8 mouse cellular contexts compared by ENCODE assay signal in the genomic region with DNA sequence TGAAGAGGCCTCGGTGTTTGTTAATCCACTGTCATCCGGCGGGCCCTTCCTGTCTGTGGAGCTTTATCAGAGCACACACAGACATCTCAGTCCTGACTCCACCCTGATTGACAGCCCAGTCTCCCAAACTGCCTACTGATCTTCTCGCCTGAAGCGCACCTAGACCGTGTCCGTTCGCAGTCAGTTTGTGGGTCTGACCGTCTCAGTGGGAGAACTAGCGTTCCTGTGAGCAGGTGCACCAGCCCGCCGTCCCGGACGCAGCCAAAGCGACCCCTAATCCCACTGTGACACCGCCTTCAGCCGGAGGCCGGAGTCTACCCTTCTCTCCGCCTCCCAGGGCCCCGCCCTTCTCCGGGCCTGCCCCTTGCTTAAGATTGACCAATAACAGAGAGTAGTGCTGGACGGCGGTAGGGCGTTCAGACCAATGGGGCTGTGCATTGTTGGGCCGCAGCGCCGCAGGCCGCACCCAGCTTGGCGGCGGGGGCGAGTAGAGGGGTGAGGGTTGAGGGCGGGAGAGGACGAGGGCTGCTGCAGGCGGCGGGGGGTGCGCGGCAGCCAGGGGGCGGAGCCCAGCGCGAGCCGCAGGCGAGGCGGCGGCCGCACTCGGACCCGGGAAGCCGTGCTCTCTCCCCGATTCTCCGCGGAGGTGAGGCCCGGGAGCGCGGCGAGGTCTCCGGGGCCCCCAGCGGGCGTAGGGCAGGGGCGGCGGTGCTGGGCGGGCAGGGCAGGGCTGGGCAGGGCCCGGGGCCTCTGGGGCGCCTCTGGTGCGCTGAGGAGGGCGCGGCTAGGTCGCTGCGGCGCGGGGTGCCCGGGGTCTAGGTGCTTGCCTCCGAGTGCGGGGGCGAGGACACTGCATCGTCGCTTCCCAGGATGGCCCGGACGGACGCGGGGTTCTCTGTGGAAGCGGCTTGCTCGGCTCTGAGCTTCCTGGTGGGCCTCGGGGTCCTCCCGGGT. TPM values are rescaled to one million over a fixed set of nuclear protein-coding genes. Genes with fewer than 3 reads are reported as not detected.
DNase-seq lines count a peak whose midpoint lies in the region; ATAC-seq lines count a peak whose summit lies in the region.

Gene Add1, plus strand, starts transcription at position 397 of the 954 bp plus-strand sequence.

- H3K27ac ChIP-seq in hindbrain, embryonic 11.5 days (ENCODE audit: low read depth, low read length): peak within 1 kb of the TSS; percentile 91

- peak; percentile 100 for ATAC-seq in hindbrain, embryonic 11.5 days (ENCODE audit: low FRiP score)

- no peaks in the 10 kb centered on the region for H3K36me3 ChIP-seq in hindbrain, embryonic 11.5 days (ENCODE audit: control insufficient read depth, insufficient read depth, low read length)

- H3K27me3 ChIP-seq in hindbrain, embryonic 11.5 days (ENCODE audit: control insufficient read depth, insufficient read depth, low read length): no peaks in the 10 kb centered on the region

- WGBS in hindbrain, embryonic 11.5 days: under 1% methylated on average over 60 of the region's 84 CpGs

- DNase-seq in Muller cell, postnatal 12 days (ENCODE audit: inconsistent ontology term): peak; percentile 99
- DNase-seq in cerebellum, adult 9-11 months: peak; percentile 98
- peak; percentile 96 to 99 for DNase-seq in frontal cortex, adult 2 months (ENCODE audit: extremely low spot score in 1 of 2, low spot score in 1 of 2)
- DNase-seq in hindbrain, embryonic 11.5 days (ENCODE audit: low spot score): peak; percentile 98
- DNase-seq in layer of hippocampus, postnatal 10 days (ENCODE audit: low spot score in 2 of 2): peak; percentile 98
- DNase-seq in lung, postnatal 10 days: peak; percentile 98
- DNase-seq in ovary, postnatal 36 days (ENCODE audit: low spot score): peak; percentile 98
- DNase-seq in thymus, postnatal 25 days: peak; percentile 99

- 0 out of 2 replicates have a peak, but pooled peaks cover 4% of the 10 kb centered on the region for H3K4me1 ChIP-seq in hindbrain, embryonic 11.5 days (replicated peaks; ENCODE audit: control insufficient read depth, insufficient read depth, low read length)

- H3K4me3 ChIP-seq in hindbrain, embryonic 11.5 days (ENCODE audit: low read depth, low read length): peak within 1 kb of the TSS; percentile 95

- H3K9me3 ChIP-seq in hindbrain, embryonic 11.5 days (ENCODE audit: control insufficient read depth, low read length): no peaks in the 10 kb centered on the region

- H3K9ac ChIP-seq in hindbrain, embryonic 11.5 days (ENCODE audit: low read depth, low read length): peak within 1 kb of the TSS; percentile 96

- H3K4me2 ChIP-seq in hindbrain, embryonic 11.5 days (replicated peaks; ENCODE audit: low read depth, low read length): peak within 1 kb of the TSS; percentile 59

RNA-seq across cellular contexts. Expression of gene Add1, which starts in this region (rescaled TPM):
- polyA plus RNA-seq in frontal cortex, adult 2 months (2012; rRNA removed): 331 and 332 TPM in 2 replicates
- polyA plus RNA-seq in hindbrain, embryonic 11.5 days (2014; fragmentation: Nextera tagmentation; extraction: Ambion mirVana): 161 and 167 TPM in 2 replicates
- total RNA-seq in layer of hippocampus, postnatal 10 days (2021): 100 to 1,000 TPM; 348 to 373 TPM

Comparison
In these comparisons a context has a peak if more than half of its experiments do, and no peak if none do; other contexts are left out.
1. Peak in every context shown above with its lines: DNase-seq, ATAC-seq, H3K4me3 ChIP-seq and H3K27ac ChIP-seq.